Comparison of ENCODE assay signal across 20 mouse cellular contexts in the genomic region with DNA sequence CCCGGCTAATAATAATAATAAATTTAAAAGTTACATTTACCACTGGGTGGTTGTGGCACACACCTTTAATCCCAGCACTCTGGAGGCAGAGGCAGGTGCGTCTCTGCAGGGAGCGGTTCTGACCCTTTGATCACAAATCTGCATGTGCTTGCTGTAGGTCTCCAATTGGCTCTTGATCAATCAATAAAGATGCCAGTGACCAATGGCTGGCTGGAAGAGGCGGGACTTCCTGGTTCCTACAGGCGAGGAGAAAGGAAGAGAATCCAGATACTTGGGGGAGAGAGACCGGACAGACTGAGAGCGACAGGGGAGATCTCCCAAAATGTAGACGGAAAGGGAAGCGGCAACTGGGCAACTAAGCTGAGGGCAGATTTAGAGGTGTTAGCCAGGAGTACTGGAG. TPM values are rescaled to one million over a fixed set of nuclear protein-coding genes. Genes with fewer than 3 reads are reported as not detected.
DNase-seq lines count a peak whose midpoint lies in the region; ATAC-seq lines count a peak whose summit lies in the region.
"Had no signal": no experiment of that assay in that cellular context is flagged by ENCODE, and none has a peak within 500 bp of the region (broad histone marks: within the 10 kb centered on the region; RNA-seq: fewer than 3 reads in every experiment).

No protein-coding gene starts in this region.

- ATAC-seq in CD4-positive, CD25-positive, alpha-beta regulatory T cell, adult 4 months: no peak
- ATAC-seq: intestine, embryonic 15.5 days had no signal

- no peak overlapping the region for H3K4me3 ChIP-seq in embryonic facial prominence, embryonic 10.5 days
- H3K4me3 ChIP-seq: hindbrain, embryonic 10.5 days; intestine, embryonic 15.5 days; neural tube, embryonic 12.5 days had no signal

- no peaks in the 10 kb centered on the region for H3K9me3 ChIP-seq in embryonic facial prominence, embryonic 10.5 days
- H3K9me3 ChIP-seq: hindbrain, embryonic 10.5 days; intestine, embryonic 15.5 days; neural tube, embryonic 12.5 days had no signal

- 90% methylated on average over 9 of the region's 9 CpGs for WGBS in embryonic facial prominence, embryonic 10.5 days

- peaks cover 26% of the 10 kb centered on the region for H3K4me1 ChIP-seq in embryonic facial prominence, embryonic 10.5 days

- DNase-seq in CD4-positive, CD25-positive, alpha-beta regulatory T cell, adult 2 months (ENCODE audit: low read depth, low spot score): peak; percentile 37
- DNase-seq in lung, postnatal 14 days: peak; percentile 12
- no peak for DNase-seq in lung, adult 18-20 months
- peak; percentile 93 for DNase-seq in ES-CJ7 (ENCODE audit: low read depth, low spot score)
- DNase-seq in embryonic facial prominence, embryonic 10.5 days (ENCODE audit: low spot score): peak; percentile 32
- no peak for DNase-seq in adrenal gland, postnatal 14 days
- no peak for DNase-seq in embryo, embryonic 10.5 days (ENCODE audit: low spot score)
- DNase-seq: cerebellum, postnatal 10 days; embryo, embryonic 11 days; gastrocnemius, postnatal 10 days; kidney, postnatal 10 days had no signal

- no peaks in the 10 kb centered on the region for H3K36me3 ChIP-seq in embryonic facial prominence, embryonic 10.5 days (replicated peaks)
- H3K36me3 ChIP-seq: hindbrain, embryonic 10.5 days; intestine, embryonic 15.5 days; neural tube, embryonic 12.5 days had no signal

- H3K27me3 ChIP-seq in embryonic facial prominence, embryonic 10.5 days (replicated peaks; ENCODE audit: low read depth, poor library complexity, severe bottlenecking): no peaks in the 10 kb centered on the region
- H3K27me3 ChIP-seq: intestine, embryonic 15.5 days; neural tube, embryonic 12.5 days had no signal

- H3K27ac ChIP-seq in embryonic facial prominence, embryonic 10.5 days (replicated peaks): no peak overlapping the region
- H3K27ac ChIP-seq: hindbrain, embryonic 10.5 days; intestine, embryonic 15.5 days; neural tube, embryonic 12.5 days; stomach, postnatal 0 days had no signal

RNA-seq across cellular contexts. Expression of a gene that starts 10.4 kb away (rescaled TPM):
- polyA plus RNA-seq in CD4-positive, CD25-positive, alpha-beta regulatory T cell, adult 4 months (2017; shearing (Covaris generic)): not detected
- not detected in 2 replicates for polyA plus RNA-seq in embryonic facial prominence, embryonic 10.5 days (2016; fragmentation: Nextera tagmentation; extraction: Ambion mirVana)
- total RNA-seq in adrenal gland, postnatal 14 days (2021): 0.53 and 0.56 TPM in 2 replicates
- total RNA-seq: layer of hippocampus, postnatal 10 days; liver, adult 2 months; megakaryocyte-erythroid progenitor cell, adult 5-6 weeks; midbrain, postnatal 0 days had no signal
- polyA plus RNA-seq: liver, adult 2 months; midbrain, postnatal 0 days had no signal

RNA-seq across cellular contexts. Expression of a gene that starts 26.2 kb away (rescaled TPM):
- polyA plus RNA-seq in CD4-positive, CD25-positive, alpha-beta regulatory T cell, adult 4 months (2017; shearing (Covaris generic)): 10 to 100 TPM; 10.7 to 11.4 TPM
- polyA plus RNA-seq in embryonic facial prominence, embryonic 10.5 days (2016; fragmentation: Nextera tagmentation; extraction: Ambion mirVana): 18.8 and 20.0 TPM in 2 replicates
- 49.6 and 54.7 TPM in 2 replicates for total RNA-seq in adrenal gland, postnatal 14 days (2021)

RNA-seq across cellular contexts. Expression of a gene that starts 44.3 kb away (rescaled TPM):
- 100 to 1,000 TPM; 110 to 129 TPM for polyA plus RNA-seq in CD4-positive, CD25-positive, alpha-beta regulatory T cell, adult 4 months (2017; shearing (Covaris generic))
- polyA plus RNA-seq in embryonic facial prominence, embryonic 10.5 days (2016; fragmentation: Nextera tagmentation; extraction: Ambion mirVana): 407 and 410 TPM in 2 replicates
- 162 and 182 TPM in 2 replicates for total RNA-seq in adrenal gland, postnatal 14 days (2021)

Comparison
In these comparisons a context has a peak if more than half of its experiments do, and no peak if none do; other contexts are left out.
1. DNase-seq: peak in CD4-positive, CD25-positive, alpha-beta regulatory T cell, adult 2 months (single experiment), lung, postnatal 14 days (single experiment), ES-CJ7 (single experiment) and embryonic facial prominence, embryonic 10.5 days (single experiment); none in lung, adult 18-20 months (0 of 2), adrenal gland, postnatal 14 days (single experiment) and embryo, embryonic 10.5 days (single experiment).